Mouse (Mus musculus) c-Kit-positive CD71-negative TER-119-negative erythroid progenitor cells, embryonic 14.5 days (primary cell): ENCODE measurements around the gene Nt5c2.

ENCODE experiments used
- DNase-seq: peaks from one replicate; pipeline ENCODE4 v3.0.0-alpha.2; 2013; ENCODE audit warnings: low read depth

The Nt5c2 gene

DNA sequence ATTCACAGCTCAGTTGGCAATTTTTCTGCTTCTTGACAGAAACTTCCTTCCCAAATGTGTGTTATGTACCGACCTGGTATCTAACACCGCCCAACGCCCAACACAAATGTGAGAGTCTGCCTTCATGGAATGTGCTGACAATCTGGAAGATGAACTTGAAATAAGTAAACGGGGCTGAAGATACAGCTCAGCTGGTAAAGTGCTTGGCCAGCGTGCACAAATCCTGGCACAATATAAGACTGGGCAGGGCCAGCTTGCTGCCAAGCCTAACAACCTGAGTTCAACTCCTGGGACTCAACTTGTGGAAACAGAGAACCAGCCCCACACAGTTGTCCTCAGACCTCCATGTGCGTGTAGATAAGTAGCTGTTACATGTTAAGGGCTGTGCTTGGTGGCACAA is 48.6 kb downstream of the Nt5c2 start:
- DNase-seq = no peak

DNA sequence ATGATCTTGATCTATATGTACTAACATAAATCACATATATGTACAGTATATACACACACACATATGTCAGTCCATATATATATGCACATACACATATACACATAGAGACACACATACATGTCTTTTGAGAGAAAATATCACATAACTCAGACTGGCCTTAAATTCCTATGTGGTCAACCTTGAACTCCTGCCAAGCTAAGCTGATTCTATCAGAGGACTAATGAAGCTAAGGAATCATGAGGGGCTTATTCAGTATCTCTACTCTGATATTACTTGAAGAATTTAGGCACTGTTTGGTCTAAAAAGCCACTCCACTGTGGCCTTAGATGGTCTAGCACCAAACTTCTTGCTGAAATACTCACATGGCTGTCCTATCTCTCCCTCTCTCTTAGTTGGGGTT is 49.5 kb downstream of the Nt5c2 start:
- DNase-seq = no peak

DNA sequence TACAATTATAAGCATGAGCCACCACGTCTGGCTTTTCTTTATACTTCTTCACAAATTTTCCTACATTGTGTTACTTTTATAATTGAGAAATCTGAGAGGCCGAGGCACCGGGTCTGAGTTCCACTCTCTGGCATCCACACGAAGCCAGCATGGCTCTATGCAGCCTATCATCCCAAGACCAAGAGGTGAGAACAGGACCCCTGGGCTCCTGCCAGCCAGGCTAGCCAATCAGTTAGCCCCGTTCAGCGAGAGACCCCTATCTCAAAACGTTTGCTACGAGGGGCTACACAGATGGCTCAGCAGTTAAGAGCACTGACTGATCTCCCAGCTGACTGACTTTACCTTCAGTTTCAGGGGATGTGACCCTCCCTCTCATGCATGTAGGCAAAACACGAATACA is 50.6 kb downstream of the Nt5c2 start:
- DNase-seq = no peak

DNA sequence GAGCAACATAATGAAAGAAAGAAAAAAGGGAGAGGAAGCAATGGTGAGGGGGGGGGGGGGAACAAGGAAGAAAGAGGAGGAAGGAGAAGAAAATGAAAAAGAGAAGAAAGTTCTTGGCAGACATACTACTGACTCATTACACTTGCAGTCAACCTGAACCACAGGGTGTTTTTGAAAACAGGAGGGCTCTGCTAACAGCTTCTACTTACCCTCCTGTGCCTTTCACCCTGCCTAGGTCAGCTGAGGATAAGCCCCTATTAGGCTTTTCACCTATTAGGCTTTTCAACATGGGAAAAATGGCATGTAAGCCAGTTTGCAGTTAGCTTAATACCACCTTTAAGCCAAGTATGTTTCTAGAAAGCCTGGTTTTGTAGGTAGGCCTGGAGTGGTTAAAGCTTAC is 51.5 kb downstream of the Nt5c2 start:
- DNase-seq = no peak

DNA sequence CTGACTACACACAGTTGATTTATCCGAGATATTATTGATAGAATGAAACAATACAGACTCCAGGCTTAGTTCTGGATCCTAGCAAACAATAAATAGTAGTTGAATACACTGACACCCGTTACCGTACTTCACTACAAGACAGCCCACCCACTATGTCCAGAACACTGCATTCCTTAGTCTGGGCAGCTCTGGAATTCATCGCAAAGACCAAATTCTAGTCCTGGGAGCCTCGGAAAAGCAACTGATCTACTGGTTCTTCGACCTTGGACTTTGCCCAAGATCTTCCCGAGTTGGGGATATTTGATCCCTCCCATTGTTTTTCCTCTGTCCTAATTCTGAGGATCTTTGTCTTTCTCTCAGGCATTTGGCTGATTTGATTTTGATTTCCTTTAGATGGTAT is 52.1 kb downstream of the Nt5c2 start:
- DNase-seq = no peak

DNA sequence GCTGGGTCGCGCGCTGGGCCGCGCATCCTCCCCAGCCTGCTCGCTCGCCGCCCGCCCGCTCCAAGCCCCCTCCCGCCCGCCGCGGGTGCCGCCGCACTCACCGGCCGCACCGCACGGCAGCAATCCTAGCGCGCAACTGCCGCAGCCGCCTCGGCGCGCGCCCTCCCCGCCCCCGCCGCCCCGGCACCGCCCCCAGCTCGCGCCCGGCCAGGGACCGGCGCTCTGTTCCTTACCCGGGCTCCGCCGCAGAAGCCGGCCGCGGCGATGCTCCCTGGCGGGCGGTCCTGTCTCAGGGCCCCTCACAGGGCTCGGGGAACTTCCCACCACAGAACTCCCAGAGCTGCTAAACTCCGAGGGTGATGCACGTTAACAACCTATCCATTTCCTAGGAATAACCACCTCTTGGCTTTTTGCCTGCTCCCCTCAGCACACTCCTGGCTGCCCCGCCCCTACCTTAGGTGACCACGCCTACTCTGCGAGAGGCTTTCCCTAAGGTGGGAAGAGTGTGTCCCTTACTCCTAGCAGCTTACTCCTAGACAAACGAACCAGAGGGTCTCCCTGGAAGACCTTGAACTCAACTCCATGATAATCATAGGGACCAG is 52.7 kb downstream of the Nt5c2 start:
- DNase-seq = peak; percentile 53

DNA sequence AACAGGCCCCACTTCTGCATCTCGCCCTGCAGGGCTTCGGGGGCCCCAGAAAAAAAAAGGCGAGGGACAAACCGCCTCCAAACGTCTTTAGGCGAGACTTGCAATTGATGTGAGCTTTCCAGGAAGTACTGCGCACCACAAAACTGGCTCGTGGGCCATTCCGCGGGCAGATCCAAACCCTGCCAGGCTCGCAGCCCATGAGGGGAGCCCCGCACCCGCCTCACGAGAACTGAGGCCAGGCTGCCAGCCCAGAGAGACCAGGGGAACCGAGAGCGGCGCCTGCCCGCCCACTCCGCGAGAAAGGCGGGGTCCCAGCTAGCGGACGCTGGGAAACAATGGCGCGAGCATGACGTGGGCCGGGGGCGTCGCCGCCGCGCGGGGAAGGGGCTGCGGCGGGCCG is 53.3 kb downstream of the Nt5c2 start:
- DNase-seq = peak; percentile 51

DNA sequence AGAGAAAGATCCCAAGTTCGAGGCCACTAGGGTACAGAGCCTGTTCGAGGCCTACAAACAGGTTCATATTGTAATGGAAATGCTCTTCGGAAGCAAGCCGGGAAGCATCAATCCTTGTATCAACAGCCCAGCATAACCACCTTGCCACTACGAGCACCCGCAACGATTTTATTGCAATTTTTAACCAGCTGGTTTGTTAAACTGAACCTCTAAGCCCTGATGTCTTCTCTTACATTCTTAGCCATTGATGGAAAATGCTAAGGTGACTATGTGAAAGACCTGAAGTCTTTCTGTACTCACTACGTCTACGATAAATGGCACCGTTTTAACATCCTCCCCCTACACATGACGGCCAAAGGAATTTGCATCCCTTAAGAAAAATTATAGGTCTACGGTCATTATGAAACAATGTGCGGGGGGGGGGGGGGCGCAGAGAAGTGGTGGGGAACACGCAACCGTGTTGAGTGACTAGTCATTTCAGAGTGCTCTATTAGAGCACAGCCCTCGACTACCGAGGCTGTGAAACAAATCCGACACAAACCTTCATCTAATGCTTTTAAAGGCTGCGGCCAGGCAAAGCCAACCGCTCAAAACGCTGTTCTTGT is 53.8 kb downstream of the Nt5c2 start:
- no peak for DNase-seq

DNA sequence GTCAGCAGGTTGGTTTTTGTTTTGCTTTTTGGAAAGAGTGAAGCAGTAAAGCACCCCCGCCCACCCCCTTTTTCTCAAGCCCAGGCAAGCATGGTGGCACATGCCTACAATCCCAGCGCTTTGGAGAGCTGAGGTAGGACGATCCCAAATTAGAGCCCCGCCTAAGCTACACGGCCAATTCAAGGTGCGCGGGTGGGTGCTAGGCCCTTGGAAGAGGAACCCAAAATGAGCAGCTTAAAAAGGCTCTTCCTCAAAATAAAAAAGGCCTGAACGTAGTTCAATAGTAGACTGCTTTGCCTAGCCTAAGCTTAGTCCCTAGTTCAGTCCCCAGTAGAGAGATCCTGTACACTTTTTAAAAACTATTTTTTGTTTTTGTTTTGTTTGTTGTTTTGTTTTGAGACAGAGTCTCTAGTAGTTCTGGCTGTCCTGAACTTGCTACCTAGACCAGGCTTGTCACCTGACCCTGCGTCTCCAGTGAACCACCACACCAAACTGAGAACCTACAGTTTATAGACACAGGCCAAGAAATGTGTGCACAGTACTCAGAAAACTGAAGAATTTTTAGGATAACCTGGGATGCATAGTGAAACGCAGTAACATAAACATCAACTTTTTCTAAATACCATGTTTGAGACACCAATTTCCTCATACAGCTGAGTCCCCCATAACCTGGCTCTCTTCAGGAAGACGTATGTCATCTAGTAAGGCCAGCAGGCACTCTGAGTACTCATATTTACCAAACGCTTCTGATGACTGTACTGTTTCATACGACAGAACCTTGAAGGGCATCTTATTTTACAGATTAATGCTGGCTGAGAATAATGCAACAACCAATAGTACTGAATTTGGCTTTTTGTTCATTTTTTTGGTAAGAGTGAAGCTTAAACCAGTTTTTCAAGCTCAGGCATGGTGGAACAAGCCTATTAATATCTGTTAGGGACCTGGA is 54.6 kb downstream of the Nt5c2 start:
- no peak for DNase-seq

DNA sequence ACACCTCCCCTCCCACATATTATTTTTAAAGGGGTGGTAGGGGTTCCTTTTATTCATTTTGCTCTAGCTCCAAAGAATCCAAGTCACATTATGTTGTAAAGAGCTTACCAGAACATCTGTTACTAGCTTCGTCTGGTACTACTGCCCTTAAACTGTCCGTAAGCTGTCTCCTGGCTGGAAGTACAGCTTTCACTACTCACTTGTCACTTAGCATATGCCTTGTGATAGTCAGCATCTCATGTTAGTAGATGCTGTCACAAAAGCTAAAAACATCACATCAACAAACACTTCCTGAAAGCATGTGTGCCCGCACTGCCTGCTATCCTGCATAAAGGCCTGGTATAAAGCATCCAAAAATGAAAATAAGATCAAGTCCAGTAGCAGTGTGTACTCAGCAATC is 55.4 kb downstream of the Nt5c2 start:
- DNase-seq = no peak

DNA sequence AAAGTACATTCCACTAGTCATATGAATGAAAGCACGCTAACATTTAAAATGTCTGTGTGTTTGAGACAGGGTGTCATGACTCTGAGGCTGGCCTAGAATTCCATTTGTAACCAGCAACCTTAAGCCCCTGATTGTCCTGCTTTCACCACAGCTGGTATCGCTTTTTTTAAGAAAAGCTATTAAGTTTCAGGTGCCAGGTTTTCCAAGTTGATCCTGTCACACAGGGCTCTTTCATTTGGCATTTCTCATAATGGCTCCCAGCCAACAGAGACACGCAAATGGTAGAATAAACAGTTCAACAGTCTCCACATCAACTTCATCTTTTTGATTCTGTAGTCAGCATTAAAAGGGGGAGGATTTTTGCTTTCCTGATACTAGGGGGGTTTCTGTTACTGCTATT is 56.4 kb downstream of the Nt5c2 start:
- no peak for DNase-seq

DNA sequence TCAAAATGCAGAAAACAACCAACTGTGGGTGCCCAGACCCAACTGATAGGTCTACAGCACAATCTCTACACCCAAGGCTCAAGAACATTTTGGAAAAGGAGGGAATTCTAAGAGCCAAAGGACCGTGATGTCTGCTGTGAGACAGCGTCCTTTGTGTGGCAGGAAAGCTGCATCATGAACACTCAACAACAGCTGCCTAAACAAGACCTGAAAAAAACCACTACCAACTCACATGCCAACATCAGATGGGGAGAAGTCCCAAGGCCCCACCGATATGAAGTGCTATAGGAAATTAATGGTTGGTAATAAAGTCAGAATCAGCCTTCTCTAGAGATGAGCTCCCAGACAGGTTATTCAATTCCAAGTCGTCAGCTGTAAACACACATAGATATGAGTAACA is 57.0 kb downstream of the Nt5c2 start:
- DNase-seq = no peak

DNA sequence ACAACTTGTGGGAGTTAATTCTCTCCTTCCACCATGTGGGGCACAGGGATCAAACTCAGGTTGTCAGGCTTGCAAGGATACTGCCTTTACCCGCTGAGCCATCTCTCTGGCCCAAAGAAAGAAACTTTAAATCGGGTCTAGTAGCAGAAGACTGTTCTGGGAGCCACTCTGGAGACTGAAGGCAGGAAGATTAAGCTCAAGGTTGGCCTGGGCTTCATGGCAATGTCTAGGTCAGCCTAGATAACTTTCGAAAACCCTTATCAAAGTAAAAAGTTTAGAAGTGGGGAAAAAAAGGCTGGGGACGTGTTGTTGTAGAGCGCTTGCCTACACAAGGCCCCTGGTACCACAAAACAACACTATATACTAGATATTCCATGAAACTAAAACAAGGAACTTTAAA is 58.0 kb downstream of the Nt5c2 start:
- DNase-seq = no peak

DNA sequence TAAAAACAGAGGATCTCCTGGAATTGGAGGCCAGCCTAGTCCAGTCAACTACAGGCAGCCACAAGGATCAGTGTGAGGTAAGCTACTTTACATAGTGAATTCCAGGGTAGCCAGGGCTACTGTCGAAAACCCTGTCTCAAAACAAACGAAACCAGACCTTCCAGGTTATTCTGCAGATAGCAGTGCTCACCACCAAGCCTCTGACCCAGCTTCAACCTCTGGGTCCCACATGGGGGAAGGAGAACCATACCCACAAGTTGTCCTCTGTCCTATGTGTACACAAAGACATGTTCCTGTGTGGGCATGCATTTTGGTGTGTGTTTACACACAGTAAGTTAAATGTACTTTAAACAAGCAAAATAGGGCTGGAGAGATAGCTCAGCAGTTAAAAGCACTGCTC is 58.5 kb downstream of the Nt5c2 start:
- DNase-seq = no peak

DNA sequence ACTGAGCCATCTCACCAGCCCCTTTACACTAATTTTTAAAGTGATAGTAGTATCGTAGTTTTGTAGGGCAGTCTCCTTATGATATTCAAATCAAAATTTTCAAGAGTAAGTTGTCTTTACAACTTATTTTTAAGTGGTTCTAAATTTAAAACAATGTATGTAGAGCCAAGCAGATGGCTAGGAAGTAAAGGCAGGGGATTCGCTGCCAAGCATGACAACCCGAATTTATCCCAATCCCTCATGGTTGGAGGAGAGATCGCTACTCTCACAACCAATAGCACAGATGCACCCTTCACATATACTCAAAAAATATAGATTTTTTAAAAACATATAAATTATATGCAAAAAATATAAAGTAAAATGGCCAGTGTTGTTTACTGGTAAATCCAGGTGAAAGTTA is 59.3 kb downstream of the Nt5c2 start:
- no peak for DNase-seq

DNA sequence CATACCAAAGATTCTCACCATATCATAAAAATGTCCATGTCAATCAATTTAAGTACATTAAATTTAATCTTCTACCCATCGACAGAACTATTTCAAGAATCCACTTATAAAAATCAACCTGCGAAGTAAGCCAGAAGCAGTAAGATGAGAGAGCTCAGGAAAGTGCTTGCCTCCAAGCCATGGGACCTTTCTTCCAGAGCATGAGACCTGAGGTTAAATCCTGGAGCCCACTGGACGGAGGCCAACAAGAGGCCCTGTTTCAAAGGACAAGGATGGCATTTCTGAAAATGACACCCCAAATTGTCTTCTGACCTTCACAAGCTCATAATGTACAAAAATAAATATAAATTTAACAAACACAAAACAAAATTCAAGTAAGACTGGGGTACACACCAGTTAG is 61.4 kb downstream of the Nt5c2 start:
- DNase-seq = no peak

DNA sequence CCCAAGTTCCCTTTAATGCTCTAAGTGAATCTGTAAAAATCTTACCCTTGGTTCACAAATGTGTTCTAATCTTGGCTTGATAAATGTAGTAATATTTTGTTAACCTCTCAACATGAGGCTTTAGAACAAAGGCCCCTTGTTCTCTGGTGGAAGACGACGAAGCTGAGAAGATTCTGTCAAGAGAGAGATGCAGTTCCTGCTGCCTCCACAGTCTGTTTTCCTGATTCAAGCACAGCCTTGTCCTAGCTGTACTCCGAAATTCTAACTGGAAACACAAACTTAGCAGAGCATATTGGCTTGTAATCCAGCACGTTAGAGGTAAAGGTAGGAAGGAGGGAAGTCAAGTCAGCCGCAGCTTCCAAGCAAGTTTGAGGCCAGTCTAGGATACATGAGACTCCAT is 62.0 kb downstream of the Nt5c2 start:
- DNase-seq = no peak

DNA sequence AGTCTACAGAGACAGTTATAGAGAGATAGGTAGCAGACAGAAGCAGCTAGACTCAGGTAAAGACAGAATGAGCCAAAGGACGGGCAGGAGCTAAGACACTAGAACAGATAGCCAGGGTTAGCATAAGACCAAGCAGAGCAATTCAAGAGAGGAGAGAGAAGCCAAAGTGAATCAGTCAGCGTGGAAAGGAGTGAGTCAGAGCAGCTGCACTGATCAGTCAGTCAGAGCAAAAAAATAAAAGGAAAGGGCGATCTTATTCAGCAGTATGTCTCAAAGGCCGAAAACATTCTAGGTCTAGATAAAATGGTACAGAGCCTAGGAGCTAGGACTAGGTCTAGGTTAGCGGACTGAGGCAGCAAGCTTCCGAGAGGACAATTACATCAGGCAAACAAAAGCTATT is 70.6 kb downstream of the Nt5c2 start:
- no peak for DNase-seq

DNA sequence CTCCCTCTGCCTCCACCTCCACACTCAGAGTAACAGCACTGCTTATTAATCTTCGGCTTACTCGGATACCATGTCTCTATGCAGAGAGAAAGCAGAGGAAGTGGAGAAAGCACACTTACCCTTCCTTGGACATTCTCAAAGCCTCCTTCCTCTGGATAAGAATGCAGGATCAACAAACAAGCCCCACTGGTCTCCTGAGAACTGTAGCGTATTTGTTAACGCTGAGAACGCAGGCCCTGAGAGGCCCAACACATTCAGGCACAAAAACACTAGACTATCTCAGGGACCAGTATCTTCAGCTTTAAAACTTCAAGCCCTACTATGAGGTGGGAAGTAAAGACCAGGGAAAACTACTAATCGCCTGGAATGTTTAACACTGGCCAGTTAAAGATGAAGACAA is 77.8 kb downstream of the Nt5c2 start:
- DNase-seq = no peak

DNA sequence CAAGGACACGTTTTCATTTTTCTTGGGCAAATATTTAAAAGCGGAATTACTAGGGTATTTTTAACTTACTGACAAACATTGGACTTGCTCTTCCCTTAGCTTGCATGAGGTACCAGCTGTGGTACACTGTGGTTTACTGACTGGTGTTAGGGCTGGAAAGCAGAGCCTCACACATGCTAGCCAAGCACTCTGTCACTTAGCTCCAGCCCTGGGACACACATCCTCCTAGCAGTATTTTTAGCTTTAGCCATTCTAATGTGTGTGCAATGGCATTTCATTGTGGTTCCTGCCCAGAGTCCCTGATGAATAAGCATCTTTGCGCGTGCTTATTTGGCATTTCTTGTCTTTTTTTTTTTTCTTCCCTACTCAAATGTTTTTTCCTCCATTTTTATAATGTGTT is 80.9 kb downstream of the Nt5c2 start:
- DNase-seq = peak; percentile 26

DNA sequence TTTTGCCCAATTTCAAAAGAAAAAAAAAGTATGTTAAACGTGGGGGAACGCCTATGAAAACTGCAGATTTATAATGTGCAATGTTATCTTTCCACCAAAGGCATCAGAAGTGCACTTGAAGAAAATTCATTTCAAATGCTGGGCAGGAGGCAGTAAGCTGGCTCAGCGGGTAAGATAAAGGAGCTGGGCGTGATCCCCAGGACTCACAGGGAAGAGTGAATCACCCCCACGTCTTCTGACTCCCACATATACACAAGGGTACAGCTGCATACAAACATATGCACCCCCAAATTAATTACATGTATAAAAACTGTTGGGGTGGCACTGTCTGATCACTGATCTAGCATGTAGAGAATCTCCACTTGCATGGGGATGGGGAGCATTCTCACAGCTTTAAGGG is 82.3 kb downstream of the Nt5c2 start:
- no peak for DNase-seq

DNA sequence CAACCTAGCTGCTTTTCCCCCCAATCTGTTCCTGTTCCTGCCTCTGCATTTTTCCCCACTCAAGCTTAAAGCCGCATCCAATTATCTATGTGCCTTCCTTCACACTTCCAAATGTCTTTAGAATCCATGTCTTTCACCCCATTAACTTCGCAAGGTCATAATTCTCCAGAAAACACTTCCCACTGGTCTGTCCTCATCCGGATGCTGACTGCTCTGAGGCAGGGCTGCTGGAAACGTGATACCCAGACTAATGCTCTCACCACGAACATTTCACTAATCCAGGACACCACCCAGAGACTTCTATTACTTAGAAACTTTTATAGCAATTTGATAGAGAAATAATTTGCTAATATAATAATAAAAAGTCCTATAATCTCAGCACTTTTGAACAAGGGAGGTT is 84.9 kb downstream of the Nt5c2 start:
- DNase-seq = no peak

DNA sequence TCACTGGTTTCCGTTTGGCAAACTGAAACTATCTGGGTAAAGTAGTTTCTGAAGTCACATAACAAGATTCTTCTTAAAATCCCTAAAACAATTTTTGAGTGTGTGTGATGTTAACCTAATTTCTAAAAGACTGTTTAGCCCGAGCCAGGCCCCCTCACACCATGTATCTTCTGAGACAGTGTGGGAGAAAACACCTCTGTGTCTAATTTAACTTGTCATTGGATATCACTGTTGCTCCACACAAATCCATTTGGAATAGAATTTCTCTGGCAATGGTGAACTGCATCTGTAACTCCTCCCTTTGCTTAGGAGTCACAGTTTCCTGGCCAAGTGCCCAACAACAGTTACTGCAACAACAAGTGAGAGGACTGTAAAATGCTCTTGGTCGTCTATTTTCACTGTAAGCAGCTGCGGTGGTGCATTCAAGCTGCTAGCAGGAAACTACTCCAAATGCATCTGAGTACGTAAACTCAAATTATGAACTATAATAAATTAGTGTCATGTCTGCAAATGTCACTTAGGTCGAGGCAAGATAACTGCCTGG is 85.8 kb downstream of the Nt5c2 start:
- DNase-seq = no peak
